Mouse (Mus musculus) left cerebral cortex, postnatal 14 days (tissue): ENCODE results near the gene Heatr4. TPM values are rescaled to one million over a fixed set of nuclear protein-coding genes. Genes with fewer than 3 reads are reported as not detected.
"Not testable (repeated sequence)": the region's sequence is repeated elsewhere in the genome, so short reads cannot be mapped to it uniquely, and the experiment has no call there.

Source experiments
- DNase-seq, 2 experiments: peaks; one replicate each; pipeline ENCODE4 v3.0.0; 2021 to 2022; ENCODE audit warnings: low spot score in 2 of 2, mixed read lengths in 1 of 2
- intact Hi-C: fragments of 180-260 bp; cut with DNase I; formaldehyde crosslinking; loops from one replicate; pipeline ENCODE4 v1.15.1; 2025
- total RNA-seq, 2 experiments: library from RNA; stranded (reverse); gene quantifications; 2 replicates each; pipeline ENCODE4 v1.2.3; 2021

Gene Heatr4
- total RNA-seq, 2 experiments from 2014 or later, result 0.11 to 0.15 TPM

- DNase-seq, result no peak
- intact Hi-C loops, result no loop called here
Observed at GRCm38 (mm10) chr12:83947260-83947811, 37.3 kb downstream of the Heatr4 start.

DNA sequence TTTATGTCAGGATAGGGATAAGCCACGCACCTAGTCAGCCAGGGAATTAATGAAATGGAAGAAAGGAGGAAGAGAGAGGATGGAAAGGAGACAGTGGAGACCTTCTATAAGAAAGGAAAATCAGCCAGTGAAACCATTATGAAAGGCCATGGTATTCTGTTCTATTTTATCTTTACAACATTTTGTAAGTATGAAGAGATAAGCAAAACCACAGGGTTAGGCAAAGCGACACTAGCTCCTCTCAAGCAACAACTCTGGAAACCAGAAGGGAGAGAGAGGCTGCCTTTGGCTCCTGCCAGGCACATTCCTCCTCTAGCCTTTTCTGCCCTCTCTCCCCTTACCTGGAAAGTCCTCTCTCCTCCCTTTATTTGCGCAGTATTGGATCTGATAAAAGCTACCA, 42.7 kb downstream of the Heatr4 start:
- DNase-seq, result no peak
- intact Hi-C loops, result no loop called here

GRCm38 (mm10) chr12:83940031-83940430, 44.6 kb downstream of the Heatr4 start:
- intact Hi-C loops, result no loop called here
- DNase-seq, result no peak

GRCm38 (mm10) chr12:83939332-83939731, 45.3 kb downstream of the Heatr4 start:
- DNase-seq, result no peak
- intact Hi-C loops, result no loop called here

DNA sequence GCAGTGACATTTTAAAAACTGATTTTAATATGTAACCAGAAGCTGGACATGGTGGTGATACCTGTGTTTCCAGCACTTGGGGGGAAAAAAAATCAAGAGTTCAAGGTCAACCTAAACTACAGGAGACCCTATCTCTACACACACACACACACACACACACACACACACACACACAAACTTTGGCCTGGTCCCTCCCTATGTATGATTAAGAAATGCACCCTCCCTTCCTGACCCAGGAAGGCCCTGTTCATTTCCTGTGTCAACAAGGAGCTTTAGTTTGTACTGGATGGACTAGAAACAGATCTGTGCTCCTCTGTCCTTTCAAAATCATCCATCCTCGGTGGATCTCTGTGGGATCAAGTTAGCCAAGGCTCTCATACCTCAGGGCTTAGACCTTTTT, 46.1 kb downstream of the Heatr4 start:
- intact Hi-C loops, result not testable (repeated sequence)

GRCm38 (mm10) chr12:83937600-83937999, 47.1 kb downstream of the Heatr4 start:
- peak in 1 of 2 experiments; percentile 45 for DNase-seq
- intact Hi-C loops, result no loop called here

More for the DNA sequence above, 46.1 kb downstream of the Heatr4 start:
- not testable (repeated sequence) for DNase-seq

- no peak for DNase-seq
- intact Hi-C loops, result loop anchor here (10.0 kb wide), 1 partner anchor 74 kb away; no protein-coding TSS in a partner anchor
Observed at GRCm38 (mm10) chr12:83929186-83929804, 55.4 kb downstream of the Heatr4 start.

DNA sequence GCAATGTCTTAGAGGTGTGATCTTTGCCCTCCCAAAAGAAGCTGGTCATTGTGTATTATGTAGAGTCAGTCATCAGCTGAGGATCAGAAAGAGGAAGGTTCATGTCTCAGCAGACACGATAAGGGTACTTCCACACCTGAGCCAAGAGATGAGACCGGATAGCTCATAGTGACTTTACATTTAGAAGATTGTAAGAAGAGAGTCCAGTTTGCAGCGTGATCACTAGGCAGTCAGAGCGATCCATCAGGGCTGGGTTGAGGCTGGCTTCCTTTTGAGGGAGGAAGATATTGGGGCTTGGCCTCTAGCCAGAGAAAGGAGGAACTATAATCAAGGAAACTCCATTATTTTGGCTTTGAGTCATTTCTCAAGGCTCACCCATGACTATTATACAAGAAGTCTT, 56.9 kb downstream of the Heatr4 start:
- intact Hi-C loops, result loop anchor here (10.0 kb wide), 1 partner anchor 73 kb away; no protein-coding TSS in a partner anchor
- DNase-seq, result no peak

DNA sequence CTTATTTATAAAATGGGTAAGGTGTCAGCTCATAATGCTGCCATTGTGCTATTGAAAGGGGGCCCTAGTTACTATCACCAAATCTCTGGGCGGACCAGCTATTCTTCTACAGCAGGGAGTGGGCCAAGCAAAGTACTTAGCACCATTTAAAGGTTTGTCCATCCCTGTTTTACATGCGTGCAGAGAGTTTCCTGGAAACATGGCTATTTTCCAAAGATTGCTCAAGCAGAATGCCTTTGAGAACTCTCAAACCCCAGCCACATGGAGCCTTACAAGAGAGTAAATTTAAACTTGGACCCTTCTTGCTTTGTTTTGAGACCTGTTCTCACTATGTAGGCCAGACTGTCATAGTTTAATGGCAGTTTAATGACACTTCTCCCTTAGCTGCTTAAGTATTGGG, 58.6 kb downstream of the Heatr4 start:
- no peak for DNase-seq
- intact Hi-C loops, result loop anchor here (10.0 kb wide), 1 partner anchor 71 kb away; no protein-coding TSS in a partner anchor

DNA sequence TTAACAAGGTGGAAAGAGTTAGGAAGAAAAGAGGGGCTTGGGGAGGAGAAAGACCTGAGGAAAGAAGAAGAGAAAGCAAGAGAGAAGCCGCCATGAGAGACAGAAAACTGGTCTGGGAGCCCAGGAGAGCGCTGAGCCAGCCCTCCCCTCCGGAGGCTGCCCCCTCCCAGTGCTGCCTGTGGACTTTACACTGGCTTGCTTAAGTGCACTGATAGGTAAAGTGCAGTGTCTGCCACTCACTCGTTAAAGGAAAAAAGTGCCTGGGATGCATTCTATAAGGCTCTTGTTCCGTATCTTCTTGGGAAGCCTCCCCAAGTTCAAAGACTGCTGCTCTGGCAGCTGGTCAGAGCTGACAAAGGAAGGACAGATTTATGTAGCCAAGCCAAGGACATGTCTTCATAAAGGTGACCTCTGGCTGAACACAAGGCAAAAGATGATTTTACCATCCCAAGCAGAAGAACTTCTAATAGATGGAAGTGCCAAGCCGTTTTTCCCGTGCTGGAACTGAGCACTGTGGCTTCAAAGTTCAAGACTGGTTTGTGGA, 59.4 kb downstream of the Heatr4 start:
- DNase-seq, result no peak
- intact Hi-C loops, result loop anchor here (10.0 kb wide), 1 partner anchor 70 kb away; no protein-coding TSS in a partner anchor

GRCm38 (mm10) chr12:83924332-83924731, 60.3 kb downstream of the Heatr4 start:
- DNase-seq, result no peak
- intact Hi-C loops, result loop anchor here (5.0 to 10.0 kb wide), 2 partner anchors 42 to 70 kb away; no protein-coding TSS in a partner anchor

DNA sequence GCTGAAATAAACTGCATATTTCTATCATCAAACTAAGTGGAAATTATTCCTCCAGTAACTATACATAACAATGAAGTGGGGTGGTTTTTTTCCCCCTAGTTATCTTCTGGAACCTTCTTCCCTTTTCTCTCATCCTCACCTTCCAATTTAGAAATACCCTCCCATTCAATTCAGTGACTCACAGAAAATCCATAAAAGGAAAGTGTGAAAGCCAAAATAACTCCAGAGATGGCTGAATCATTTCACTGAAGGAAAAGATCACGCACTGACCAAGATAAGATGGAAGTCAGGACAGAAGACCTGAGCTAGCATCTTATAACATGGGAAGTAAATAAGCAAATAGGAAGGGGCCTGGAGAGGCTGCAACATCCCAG, 61.2 kb downstream of the Heatr4 start:
- DNase-seq, result no peak
- intact Hi-C loops, result loop anchor here (5.0 to 10.0 kb wide), 2 partner anchors 41 to 69 kb away; no protein-coding TSS in a partner anchor

DNA sequence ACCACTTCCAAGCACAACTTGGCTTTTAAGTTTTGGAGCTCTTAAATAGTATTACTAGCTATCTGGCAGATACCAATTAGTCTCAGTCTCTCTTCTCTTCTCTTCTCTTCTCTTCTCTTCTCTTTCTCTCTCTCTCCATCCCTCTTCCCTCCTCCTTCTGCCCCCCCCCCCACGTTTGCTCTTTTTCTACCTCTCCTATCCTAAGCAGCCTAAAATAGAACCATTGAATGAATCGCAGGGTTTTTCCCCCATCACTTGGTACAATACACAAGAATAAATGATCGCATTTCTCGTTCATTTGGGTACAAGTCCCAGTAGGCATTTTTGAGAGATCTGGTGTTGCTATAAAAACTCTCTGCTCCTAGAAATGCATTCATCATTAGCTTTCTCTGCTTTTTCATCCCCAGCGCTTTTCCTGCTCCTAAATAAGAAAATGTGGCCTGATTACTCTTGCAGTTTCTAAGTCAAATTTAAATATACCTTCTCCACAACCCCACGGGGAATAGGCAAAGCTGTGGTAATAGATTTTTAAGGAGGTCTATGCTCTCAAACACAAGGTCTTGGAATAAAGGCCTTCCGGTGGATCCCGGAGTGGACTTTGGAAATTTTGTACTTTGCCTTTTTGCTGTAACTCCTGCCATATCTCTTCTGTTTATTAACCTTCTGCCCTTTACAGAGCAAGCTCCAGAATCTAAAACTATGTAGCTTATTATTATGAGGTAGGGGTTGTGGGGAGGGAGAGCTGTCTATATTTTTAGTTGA, 61.7 kb downstream of the Heatr4 start:
- DNase-seq, result no peak
- intact Hi-C loops, result loop anchor here (5.0 to 10.0 kb wide), 2 partner anchors 41 to 68 kb away; no protein-coding TSS in a partner anchor

DNA sequence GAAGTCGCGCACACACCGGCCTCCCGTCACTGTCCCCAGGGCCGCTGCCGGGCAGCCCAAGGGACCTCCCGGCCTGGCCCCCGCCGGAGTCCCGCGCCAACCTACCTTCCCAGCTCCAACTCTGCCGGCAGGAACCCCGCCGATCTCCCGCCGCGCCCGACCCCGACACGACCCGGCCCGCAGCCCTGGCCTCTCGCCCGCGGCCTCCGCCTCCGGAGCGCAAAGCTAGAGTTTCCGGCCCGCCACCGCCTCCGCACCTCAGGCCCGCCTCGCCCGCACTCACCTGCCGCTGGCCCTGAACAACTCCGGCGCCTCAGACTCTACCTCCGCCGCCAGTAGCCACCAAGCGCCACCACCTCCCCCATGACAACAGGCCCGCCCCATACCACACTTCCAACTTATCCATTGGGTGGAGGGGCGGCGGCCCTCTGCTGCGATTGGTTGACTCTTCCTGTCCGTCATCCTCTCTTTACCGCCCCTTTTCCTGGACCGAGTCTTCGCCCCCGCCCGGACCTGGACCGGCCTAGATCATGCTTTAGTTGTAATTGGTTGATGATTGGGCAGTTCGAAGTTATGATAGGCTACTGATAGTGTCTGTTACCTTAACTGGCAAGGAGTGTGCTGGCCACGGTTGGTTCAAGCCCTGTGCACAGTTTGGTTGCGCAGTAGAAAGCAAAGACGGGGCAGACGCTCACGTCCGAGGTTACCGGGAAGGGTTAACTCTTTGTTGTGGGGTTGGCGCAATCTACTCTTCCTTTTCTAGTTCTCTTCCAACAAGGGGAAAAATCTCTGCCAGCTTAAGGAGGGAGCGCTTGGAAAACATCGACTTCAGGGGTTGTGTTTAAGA, 62.9 kb downstream of the Heatr4 start, which contains the start of gene Numb:
Gene Numb, minus strand, starts transcription at position 400 of the 847 bp plus-strand sequence.
- intact Hi-C loops, result loop anchor here (5.0 to 10.0 kb wide), 2 partner anchors 39 to 67 kb away; no protein-coding TSS in a partner anchor
- DNase-seq, result peak; percentile 99

DNA sequence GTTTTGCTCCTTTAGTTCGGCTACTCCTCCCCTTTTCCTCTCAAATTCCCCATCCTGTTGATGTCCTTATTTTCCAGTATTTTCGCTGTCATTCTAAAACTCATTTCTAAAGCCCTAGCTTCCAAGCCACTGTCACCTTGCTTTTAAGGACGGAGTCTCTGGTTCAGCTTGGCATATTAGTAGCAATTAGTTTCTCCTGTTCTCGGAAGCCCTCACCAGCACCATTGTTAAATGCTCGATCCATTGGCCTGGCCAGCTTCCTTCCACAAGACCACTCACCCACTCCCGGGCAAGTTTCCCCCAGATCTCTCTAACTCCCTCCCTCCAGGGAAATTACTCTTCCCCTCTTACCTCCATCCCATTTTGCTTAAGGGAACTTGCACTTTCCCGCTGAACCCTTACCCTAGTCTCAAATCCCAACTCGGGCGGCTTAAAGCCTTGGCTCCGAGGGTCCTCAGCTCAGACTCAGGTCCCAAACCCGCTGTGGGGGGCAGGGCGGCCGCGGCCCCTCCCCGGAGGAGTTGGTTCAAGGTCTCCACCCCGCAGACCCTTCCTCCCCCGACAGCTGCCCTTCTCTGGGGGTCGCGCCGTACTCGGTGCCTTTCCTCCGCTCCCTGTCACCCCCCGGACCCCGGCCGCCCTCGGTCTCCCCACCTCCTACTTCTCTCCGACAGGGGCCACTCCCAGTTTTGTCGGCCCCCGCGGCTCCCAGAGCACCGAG, 63.8 kb downstream of the Heatr4 start:
- DNase-seq, result no peak
- intact Hi-C loops, result loop anchor here (5.0 to 10.0 kb wide), 2 partner anchors 39 to 66 kb away; no protein-coding TSS in a partner anchor

- intact Hi-C loops, result no loop called here
- DNase-seq, result no peak
Observed at GRCm38 (mm10) chr12:83916884-83917283, 67.8 kb downstream of the Heatr4 start.

GRCm38 (mm10) chr12:83914797-83915196, 69.9 kb downstream of the Heatr4 start:
- no peak for DNase-seq
- intact Hi-C loops, result no loop called here

GRCm38 (mm10) chr12:83914202-83914740, 70.4 kb downstream of the Heatr4 start:
- no peak for DNase-seq
- intact Hi-C loops, result no loop called here
